Mouse (Mus musculus) liver, embryonic 14.5 days (tissue): ENCODE measurements at regions not wholly inside any gene's neighbourhood (a gene's known extent, or its start where the extent isn't known, plus 50 kb on each side); places are given as distances from the start of the nearest gene placed in this dataset.

Source experiments
- CTCF ChIP-seq: IDR thresholded peaks from 2 replicates; pipeline ENCODE4 v1.5.1; 2016; ENCODE audit warnings: antibody characterized with exemption, low read depth, control low read depth
- EP300 ChIP-seq: IDR thresholded peaks from 2 replicates; pipeline ENCODE4 v1.6.1; 2016; ENCODE audit warnings: antibody characterized with exemption, low read depth

GRCm38 (mm10) chr11:114215256-114215655 lies 148.4 kb upstream of the Sdk2 start:
- TF ChIP-seq CTCF (no peak), EP300 (no peak)
